Mouse (Mus musculus) left cerebral cortex, adult 8-10 months (tissue): ENCODE measurements around the gene Tmem184a. TPM values are rescaled to one million over a fixed set of nuclear protein-coding genes. Genes with fewer than 3 reads are reported as not detected.

Experiments used
- DNase-seq, 2 experiments: peaks; one replicate each; pipeline ENCODE4 v3.0.0; 2022; ENCODE audit warnings: low spot score in 2 of 2
- microRNA-seq, 2 experiments: library from miRNA; unstranded; fragments of <30 nt; microRNA quantifications; one replicate each; pipeline ENCODE4 v1.2.0; 2022
- total RNA-seq, 4 experiments: library from RNA; stranded (reverse); gene quantifications; 2 replicates each; pipeline ENCODE4 v1.2.4; 2022

The Tmem184a gene
- total RNA-seq, 4 experiments from 2014 or later = 0.27 to 0.50 (median 0.39) TPM; not detected in 1

DNA sequence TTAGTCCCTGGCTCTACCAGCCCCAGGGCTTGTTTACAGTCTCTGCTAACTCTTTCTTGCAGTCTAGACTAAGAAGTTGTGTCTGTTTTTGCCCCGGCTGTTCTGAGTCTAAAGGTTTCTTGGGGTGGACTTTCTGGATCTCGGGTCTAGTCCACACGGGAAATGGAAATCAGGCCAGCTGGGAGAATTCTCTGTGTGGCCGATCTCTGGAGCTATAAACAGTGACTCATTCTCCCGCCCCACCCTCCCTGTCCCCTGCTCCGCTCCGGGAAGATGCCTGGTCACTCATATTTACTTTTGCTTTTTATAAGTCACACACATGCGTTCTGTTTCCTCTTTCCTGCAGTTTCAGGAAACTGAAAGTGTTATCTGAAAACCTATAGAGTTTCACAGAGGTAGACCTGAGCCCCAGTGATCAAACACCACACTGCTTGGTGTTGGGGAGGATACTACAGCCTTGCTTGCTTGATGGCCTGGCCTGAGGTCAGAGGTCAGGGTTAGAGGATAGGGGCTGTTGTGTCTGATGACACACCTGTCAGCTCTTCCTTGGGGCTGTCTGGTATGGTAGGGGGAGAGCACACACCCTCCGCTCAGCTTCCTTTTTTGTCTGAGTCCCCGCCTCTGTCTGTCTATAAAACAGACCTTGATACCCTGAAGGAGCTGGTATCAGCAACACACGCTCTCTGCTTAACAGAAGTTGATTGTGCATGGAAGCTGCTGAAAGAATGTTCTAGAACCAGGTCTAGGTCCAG, 26.2 kb downstream of the Tmem184a start:
- no peak for DNase-seq

DNA sequence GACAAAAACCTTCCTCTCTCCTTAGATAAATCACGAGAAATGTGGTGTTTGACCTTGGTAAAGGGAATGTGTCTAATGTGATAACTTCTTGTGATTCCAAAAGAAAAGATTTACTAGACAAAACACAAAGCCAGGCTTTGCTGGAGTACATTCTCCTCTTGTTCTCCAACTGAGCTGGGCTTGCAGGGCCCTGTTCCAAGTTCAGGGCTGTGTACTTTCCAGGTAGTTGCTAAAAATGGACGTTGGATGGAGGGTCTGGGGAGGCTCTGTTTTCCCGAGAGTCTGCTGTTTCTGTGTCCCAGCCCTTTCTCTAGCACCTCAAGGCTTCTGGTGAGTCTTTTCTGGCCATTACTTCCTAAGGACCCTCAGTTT, 26.8 kb downstream of the Tmem184a start:
- DNase-seq = no peak

DNA sequence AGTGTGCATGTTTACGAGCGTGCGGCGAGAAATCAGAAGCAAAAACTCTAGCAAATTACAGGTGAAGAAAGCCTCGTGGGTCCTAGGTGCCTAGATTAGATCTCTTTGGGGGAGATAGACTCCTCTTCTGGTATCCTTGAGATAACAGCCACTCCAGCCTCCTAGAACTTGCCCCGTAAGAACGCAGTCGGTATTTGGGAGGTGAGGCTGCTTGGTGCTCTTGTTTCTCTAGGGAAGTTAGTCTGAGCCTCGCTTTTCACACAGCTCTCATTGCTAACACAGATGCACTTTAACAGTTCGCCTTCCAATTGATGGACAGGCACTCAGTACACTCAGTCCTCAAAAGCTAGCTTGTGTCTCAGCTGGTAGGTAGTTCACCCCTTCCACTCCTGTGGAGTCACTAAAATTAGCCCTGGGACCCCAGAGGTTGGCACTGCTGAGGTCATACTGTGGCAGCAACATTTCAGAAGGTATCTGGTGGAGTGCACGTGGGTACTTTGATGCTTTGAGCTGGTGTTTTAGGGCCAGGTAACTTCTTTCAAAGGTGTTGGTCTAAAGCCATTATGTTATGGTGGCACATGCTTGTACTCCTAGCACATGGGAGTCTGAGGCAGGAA, 27.4 kb downstream of the Tmem184a start:
- no peak for DNase-seq

DNA sequence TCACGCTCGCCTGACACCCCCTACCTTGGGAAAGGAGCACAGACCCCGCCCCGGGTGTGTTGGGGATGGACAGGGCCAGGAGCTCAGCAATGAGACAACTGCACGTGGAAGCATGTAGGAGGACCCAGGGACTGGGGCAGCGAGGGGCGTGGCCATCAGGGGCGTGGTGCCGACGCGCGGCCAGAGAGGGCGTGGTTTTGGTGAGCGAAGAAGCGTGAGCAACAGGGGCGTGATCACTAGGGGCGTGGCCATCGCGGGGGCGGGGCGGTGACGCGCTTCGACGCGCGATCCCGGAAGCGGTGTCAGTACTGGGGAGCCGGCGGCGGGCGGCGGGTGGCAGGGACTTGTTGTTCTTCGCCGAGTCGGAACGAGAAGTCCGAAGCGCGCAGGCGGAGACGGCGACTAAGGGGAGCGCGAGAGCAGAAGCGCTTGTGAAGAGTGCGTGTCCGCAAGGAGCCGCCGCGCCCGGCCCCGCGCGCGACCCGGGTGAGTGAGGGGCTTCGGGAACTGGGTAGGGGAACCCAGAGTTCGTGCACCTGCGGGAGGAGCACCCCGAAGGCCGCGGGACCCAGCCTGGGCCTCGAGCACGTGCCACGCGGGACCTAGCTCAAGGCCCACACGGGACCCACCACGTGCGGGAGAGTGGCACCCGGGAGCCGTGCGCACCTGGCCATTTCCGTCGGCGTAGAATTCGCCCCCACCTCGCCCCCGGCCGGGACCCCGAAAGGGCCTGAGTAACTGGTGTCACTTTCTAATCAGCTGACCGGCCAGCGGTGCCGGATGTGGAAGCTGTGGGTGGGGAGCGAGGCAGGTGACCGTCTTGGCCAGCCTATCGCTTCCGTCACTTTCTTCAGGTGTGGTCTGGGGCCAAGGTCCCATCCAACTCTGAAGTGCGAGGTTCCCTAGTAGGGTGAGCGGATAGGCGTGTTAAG, 28.2 kb downstream of the Tmem184a start, which contains the start of gene Mafk:
Mafk (plus strand) TSS at position 287 of the 932 bp plus-strand sequence.
- peak; percentile 90 to 93 for DNase-seq

DNA sequence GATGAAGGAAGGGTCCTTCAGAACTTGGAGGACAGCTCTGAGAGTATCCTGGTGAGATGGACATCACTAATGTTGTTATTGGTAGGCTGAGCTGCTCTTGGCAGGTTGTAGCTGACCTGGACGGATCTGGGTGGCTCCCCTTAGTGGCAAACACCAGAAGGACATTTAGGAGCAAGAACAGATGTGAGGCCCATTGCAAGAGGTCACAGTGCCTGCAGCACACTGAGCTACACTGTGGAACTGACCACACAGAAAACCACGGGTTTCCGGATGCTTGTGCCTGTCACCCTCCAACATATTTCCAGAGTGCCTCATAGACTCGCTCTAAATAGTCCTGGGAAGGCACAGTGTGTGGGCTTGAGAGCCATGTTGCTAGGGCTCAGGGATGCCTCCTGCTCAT, 30.3 kb downstream of the Tmem184a start:
- no peak for DNase-seq

DNA sequence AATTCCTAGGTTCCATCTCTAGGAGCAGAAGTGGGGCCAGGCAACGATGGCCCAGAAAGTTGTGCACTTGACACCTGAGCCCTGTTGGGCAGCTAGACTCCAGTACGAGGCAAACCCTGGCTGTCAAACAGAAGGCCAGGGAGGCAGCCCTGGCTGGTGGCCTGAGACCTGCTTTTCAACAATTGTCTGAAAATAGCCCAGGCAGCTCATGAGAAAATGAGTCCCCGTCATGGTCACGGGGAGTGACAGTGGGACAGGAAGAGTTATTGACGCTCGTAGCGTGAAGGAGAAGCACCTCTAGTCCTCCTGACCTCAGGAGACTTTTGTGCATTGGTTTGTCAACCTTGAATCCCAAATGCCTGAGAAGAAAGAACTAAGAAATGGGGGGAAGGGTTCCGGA, 38.3 kb downstream of the Tmem184a start:
- no peak for DNase-seq

DNA sequence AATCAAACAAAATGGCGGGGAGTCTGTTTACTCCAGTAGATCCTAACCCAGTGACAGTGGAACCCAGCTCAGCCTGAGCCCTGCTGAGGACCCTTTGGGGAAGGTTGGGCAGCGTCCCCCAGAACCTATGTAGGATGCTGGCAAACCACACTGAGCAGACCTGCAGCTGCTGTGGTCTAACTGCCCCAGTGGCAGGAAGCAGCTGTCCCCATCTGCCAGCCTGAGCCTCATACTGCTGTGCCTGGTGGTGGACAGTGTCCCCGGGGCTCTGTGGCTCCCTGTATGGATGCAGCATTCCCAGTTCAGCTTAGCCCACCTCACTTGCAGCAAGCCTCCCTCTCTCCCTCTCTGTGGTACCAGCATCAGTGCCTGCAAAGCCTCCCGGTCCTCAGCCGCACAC, 42.8 kb downstream of the Tmem184a start:
- no peak for DNase-seq

DNA sequence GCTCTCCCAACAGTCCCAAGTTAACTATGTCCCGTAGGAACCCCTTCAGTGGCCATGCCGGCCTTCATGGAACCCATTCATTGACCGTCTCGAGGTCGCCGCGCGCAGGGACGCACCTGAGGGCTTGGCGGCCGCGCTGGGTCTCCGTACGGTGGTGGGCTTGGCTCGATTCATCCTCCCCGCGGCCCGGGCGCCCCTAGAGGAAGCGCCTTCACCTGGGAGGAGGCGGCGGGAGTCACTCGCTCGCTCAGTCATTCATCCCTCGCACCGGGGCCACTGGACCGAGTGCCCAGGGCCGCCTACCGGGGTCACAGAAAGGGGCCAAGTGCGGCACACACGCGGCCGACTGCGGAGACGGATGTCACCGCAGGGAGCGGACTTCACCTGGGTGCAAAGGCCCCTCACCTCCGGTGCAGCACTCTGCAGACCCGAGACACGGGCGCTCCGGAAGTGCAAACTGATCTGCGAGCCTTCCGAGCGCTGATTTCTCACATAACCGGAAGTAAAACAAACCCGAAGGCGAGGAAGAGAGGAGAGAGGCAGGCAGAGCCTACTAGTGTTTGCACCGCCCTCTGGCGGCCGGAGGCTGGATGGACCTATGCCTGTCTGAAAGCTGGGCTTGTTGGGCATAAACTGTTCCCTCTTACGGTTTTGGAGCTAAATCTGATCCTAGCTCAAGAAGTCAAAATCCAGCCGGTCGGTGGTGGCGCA, 44.3 kb downstream of the Tmem184a start, which contains the start of gene Ints1:
Ints1 (minus strand) TSS at position 459 of the 711 bp plus-strand sequence.
- peak; percentile 94 to 98 for DNase-seq

DNA sequence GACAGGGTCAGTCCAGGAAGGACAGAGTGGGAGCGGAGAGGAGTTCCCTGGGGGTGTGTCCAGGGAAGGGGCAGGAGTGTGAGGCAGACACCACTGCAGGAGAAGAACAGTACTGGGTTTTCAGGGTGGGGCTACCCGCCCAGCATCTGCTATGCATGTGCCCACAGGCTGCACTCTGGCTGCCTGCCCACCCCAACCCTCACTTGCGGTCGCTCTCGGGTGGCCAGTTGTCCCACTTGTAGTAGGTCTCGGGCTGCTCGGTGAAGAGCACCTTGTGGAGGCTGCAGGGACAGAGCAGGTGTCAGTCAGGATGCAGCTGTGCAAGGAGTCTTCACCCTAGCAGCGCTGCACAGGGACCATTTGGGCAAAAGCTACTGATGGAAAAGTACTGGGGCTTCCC, 51.5 kb downstream of the Tmem184a start:
- DNase-seq = no peak

DNA sequence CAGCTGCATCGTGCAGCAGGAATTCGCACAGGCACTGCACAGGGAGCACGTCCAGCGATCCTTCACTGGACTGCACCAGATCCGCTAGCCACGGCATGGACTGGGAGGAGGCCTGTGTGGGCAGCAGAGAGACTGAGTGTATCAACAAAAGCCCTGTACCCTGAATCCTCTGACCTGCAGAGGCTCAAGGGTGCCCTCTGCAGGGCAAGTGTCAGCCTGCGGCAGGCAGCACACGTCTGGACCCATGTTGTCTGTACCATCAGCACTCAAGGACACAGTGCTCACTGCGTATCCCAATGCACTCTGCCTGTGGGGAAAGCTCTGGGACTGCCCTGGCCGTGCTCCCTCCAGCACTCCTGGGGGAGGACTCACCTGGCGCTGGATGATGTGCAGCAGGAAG, 55.4 kb downstream of the Tmem184a start:
- DNase-seq = no peak

DNA sequence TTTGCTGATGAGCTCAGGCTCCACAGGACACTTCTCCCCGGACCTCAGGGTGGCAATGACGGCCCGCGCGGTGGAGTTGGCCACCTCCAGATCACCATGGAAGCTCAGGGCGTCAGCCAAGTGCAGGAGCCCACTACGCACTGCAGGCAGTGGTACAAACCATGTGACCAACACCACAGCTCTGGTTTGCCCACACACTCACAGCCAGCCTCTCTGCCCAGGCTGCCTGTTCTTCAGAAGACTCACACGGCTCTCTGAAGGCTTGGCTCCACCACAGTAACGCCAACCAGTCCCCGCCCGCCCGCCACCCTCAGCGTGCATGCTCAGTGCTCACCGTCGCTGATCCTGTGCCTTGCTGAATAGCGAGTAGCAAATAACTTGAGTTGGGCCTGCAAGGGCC, 61.6 kb downstream of the Tmem184a start:
- peak in 1 of 2 experiments; percentile 86 for DNase-seq

DNA sequence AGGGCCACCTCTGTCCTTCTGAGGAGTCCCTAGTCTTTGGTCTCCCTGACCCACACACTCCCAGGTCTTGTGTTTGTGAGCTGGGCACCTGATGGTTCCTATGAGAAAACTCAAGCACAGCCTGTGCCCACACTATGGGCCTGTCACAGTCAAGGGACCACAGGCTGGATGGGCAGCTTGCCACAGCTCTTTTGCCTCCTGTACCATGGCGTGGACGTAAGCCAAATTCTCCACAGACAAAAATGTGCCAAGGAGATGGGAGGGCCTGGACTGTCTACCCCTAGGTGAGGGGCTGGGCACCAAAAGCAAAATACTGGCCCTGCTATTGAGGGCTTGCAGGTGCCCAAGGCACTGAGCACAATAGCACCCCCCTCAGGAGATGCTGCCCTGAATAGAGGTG, 63.1 kb downstream of the Tmem184a start:
- DNase-seq = no peak

DNA sequence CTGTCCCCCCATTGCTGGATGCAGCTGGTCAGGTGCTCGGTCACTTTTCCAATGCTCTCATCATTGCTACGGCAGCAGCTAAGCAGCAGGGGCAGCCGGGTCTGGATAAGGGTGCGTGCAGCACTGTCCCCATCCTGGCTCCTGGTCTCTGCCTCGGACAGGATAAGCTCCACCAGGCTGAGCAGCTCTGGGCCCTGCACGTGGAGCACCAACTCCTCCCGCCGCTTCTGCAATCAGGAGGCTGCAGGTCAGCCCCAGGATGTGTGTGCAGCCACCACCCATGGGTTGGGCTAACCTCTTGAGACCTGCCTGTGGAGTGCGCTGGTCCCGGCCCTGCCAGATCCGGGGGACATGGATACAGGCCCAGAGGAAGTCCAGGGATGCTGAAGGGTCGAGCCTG, 63.6 kb downstream of the Tmem184a start:
- no peak for DNase-seq

DNA sequence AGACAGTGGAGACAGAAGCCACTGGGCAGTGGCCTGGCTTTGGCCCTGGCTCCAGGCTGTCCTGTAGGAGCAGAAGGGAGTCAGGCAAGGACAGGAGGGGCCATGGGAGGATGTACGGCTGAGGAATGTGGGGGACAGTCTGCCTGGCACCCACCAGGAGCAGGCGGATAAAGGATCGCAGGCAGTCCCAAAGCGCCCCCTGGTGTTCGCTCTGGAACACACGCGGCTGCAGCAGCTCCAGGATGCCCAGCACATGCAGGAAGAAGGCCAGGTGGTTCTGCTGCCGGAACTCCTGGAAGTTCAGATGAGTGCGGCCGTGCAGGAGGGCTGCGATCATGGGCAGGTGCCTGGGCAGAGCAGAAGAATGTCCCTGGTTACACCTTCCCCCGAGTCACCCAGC, 65.0 kb downstream of the Tmem184a start:
- peak in 1 of 2 experiments; percentile 36 for DNase-seq

Small RNA genes lying within 50 kb of the gene (microRNA-seq; reads per million reads assigned to microRNA genes)
- gene Mir7037 = 2.7 to 3.1 reads per million in 2 experiments

Other genes with a start within 250 kb of the Tmem184a start
- 1 to 10 TPM; 2.4 to 3.3 (median 2.7) TPM for gene Micall2, start 83.6 kb downstream of the Tmem184a start, total RNA-seq
- gene Ints1, start 44.2 kb downstream of the Tmem184a start, total RNA-seq = 100 to 1,000 TPM in 2 of 4 experiments, 10 to 100 TPM in 2; 97.1 to 104 (median 99.7) TPM
- gene Mafk, start 28.4 kb downstream of the Tmem184a start, total RNA-seq = 10 to 100 TPM in 2 of 4 experiments, 1 to 10 TPM in 2; 8.6 to 13.0 (median 10.0) TPM
- gene Gm26938, start 6.5 kb upstream of the Tmem184a start, total RNA-seq = not detected
- 10 to 100 TPM; 16.7 to 20.2 (median 19.1) TPM for gene Psmg3, start 7.0 kb upstream of the Tmem184a start, total RNA-seq
- 10 to 100 TPM; 30.3 to 34.3 (median 30.7) TPM for gene Elfn1, start 88.0 kb upstream of the Tmem184a start, total RNA-seq